Mouse (Mus musculus) frontal cortex, adult 2 months (tissue): ENCODE measurements at regions not wholly inside any gene's neighbourhood (a gene's known extent, or its start where the extent isn't known, plus 50 kb on each side); places are given as distances from the start of the nearest gene placed in this dataset.

Experiments
- DNase-seq, 2 experiments: peaks; one replicate each; pipeline ENCODE4 v3.0.0; 2022; ENCODE audit warnings: low spot score in 1 of 2; ENCODE audit errors: extremely low spot score in 1 of 2

DNA sequence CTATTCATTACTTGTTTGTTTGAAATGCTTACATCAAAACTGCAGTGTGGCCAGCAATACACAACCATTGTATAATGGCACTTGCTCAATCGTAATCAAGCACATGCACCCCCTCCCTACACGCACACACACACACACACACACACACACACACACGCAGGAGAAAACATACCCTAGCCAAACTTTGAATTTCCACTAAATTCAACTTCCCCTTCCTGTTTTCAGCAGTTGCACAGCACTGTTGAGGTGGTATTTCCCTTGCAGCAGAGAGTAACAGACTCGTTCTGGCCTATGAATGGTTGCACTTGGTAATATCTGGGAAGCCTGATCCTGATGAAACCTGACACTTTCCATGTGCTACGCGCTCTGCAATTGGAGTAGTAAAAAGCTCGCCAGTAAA, 173.8 kb downstream of the Rap2a start:
- DNase-seq = no peak

DNA sequence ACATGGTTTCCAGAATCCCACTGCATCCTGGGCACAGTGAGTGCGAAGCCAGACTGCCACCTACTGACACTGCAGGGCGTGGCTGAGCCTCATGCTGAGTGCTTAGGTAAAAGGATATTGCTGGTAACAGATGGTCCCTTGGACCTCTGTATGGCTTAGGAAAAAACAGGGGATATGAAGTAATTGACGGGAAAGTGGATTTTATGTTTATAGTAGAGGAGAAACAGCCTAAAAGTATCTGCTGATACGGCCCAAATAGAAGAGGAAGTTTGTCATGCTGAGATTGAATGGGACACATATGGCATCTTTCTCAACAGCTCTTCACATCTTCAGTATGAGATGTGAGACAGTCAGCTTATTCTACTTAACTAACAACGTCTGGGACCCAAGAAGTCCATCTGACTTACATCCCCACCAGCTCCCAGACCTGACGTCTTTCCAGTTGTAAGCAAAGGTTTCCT, 182.1 kb downstream of the Rap2a start:
- peak in 1 of 2 experiments; percentile 76 for DNase-seq

DNA sequence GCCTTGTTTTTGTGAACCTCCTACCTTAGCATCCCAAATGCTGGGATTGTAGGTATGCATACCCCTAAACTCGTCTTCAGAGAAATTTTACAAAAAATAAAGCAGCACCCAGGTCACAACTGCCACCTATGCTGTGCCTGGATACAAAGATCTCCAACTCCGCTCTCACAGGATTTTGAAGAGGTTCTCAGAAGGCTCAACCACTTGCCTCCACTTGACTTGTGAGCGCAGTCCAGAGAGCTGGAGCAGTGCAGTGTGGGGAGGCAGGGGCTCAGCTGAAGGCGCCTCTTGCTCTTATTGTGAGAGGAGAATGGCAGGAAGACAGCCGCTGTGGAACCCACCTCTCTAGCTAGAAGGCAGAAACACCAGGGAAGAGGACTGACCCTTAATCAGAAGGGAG, 182.9 kb downstream of the Rap2a start:
- no peak for DNase-seq

DNA sequence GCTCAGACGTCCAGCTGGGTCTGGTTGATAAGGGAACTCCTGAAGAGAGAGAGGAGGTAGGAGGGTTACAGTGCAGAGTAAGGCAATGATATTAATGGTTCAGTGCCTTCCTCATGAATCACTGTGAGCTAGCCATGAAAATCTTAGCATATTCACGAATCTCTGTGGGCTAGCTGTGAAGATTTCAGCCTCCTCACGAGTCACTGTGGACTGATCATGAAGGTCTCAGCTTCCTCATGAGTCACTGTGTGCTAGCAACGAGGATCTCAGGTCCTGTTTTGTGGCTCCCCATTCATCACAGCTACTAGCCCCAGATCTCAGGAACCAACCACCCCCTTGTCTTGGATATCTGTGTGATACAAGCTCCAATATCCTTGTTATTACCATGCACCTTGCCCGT, 191.4 kb downstream of the Rap2a start:
- DNase-seq = peak; percentile 27 to 44

DNA sequence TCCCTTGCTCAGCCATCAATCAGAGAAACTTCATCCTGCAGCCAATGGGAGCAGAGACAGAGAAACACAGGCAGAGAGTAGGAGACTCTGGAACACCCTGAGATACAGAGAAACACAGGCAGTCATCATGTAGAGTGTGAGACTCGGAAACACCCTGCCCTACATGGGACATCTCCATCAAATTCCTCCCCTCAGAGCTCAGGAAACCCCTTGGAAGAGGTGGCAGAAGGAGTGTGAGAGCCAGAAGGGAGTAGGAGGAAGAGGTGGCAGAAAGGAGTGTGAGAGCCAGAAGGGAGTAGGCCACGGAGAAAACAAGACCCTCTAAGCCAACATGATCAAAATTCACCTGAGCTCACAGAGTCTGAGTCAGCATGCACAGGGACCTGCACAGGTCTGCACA, 197.5 kb downstream of the Rap2a start:
- DNase-seq = peak in 1 of 2 experiments; percentile 30

DNA sequence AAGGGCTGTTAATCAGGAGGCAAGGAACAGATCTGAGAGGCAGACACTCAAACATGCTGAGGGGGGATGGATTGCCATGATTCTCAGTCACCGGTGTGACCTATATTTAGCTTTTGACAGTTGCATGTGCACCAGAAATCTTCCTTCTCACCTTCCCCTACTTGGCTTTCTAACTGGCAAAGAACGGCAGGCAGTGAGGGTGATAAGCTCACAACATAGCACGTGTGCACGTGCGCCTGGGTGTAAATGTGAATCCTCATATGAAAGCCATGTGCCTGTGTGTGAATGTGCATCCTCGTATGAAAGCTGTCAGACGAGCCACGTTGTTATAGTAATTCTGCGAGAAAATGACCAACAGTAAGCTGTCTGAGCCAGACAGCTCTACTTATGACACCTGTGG, 200.3 kb downstream of the Rap2a start:
- DNase-seq = peak; percentile 28 to 31

DNA sequence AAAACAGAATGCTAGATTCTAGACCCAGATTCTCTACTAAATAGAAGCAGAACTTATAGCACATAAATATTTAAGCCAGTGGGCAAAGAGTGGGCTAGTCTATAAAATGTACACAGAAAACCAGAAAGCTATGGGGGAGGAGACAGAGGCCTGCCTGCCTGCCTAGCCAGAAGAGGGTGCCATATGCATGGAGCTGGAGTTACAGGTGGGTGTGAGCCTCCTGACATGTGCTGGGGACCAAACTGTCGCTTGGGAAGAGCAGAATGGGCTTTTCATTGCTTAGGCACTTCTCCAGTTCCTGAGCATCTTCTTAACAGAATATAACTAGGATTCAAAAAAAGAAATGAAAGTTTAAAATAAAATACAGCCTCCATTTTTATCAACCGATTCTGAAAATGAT, 200.8 kb downstream of the Rap2a start:
- DNase-seq = peak; percentile 27 to 42

DNA sequence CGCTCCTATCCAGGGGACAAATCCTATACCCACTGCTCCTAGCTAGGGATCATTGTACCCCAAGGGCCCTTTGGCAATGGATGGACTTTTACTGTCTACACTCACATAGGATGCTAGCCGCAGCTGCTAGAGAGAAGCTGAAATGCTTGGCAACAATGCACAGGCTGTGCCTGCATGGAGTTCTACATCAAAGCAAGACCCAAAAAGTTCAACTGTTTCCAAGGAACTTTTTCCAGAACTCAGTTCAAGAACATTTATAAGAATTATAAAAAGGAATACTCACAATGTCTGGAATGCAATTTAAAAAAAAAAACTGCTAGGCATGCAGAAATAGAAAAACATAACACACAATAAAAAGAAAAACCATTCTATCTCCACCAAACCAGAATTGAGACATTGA, 202.0 kb downstream of the Rap2a start:
- DNase-seq = no peak

DNA sequence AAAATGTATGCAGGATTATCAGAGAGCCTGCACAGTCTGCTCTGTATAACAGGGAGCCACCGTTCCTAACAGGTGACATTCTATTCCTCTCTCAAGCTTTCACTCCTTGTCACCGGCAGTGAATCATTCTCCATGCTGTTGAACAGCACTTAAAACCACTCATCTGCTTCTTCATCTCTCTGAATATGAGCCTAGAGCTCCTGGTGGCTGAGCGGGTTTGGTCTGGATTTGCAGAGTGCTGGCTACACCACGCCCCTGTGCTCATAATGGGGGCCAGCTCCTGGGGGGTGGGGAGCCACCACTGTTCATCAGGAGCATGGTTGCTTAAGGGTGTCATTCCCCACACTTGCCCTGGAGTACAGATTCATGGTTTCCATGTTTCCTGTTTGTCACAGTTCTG, 207.0 kb downstream of the Rap2a start:
- no peak for DNase-seq

DNA sequence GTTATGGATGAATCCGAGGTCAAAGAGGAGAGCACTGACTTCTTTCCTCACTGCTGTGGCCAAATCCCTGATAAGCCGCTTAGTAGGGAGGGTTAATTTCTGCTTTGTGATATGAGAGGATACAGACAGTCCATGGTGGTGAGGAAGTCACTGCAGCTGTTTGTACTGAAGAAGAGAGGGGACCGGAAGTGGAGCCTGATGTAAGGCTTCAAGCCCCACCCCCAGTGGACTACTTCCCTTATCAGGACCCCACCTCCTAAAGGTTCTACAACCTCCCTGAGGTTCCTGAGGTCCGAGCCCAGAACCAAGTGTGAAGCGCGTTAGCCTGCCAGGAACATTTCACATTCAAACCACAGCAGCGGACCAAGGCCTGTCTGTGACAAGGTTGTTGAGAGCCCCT, 207.6 kb downstream of the Rap2a start:
- no peak for DNase-seq

DNA sequence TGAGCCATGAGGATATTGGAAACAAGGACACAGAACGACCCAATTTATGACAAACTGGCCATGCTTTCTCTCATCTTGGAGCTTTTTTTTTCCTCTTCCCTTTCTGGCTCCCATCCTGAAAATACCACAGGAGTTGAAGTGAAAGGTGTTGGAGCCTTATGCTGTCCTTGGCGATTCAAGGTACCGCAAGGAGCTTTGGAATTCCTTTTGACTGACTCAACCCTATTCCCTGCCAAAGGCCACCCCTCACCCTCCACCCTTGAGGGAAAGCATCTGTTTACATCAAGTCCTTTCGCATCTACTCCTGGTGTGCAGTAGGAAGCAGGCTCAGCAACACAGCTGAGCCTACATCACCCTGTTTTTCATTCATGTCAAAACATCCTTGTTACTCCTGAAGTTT, 208.5 kb downstream of the Rap2a start:
- no peak for DNase-seq

DNA sequence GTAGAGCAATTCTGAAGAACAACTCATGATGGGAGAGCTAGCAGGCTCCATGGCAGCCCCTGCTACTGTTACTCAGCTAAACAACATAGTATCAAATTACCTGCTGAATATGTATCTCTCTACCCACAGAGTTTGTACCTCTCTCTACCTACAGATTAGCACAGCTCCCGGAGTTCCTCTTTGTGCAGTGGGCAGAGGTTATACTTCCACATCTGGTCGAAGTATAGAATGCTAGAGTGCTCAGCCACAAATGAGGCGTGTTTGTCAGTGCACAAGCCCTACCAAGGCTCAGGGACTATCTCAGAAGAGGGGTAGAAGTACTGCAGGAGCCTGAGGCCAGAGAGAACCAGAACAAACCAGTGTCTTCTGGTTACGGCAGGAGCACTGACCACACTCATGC, 211.6 kb upstream of the Ipo5 start:
- no peak for DNase-seq

DNA sequence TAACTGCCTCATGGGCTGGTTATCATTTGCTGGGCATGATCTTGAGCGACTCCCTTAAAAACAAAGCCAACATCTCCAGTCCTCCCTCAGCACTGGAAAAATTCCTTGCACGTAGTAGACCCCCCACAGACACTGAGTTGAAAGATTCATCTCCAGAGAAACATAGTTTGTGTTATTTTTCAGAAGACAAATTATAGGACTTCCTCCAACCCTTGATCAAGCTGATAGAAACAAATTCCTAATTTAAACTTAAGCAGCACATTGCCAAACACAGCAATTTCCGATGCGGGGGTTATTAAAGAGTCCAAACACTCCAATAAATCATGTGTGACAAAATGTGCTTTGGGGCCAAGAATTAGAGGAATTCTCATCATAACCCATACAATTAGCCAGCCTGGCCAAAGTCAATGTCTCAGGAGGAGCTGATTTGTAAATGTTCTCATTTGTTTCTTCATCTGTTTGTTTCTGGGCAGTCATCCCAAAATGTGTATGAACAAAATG, 205.7 kb upstream of the Ipo5 start:
- no peak for DNase-seq

DNA sequence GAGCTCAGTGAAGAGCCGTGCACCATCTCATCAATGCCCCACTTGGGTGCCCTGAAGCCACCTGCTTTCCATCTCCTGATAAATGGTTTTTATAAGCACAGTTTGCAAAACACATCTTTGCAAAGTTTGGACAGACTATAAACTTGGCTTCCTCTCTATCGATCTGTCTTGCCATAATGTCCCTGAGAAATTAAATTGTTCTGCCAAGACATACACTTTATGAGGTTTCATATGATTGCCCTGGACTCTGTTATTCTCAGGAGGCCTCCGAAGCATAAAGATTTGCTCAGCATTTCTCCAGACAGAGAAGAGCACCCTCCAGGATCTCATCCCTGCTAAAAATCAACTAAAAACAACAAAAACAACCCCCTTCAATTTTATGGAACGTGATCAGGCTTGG, 200.2 kb upstream of the Ipo5 start:
- no peak for DNase-seq

DNA sequence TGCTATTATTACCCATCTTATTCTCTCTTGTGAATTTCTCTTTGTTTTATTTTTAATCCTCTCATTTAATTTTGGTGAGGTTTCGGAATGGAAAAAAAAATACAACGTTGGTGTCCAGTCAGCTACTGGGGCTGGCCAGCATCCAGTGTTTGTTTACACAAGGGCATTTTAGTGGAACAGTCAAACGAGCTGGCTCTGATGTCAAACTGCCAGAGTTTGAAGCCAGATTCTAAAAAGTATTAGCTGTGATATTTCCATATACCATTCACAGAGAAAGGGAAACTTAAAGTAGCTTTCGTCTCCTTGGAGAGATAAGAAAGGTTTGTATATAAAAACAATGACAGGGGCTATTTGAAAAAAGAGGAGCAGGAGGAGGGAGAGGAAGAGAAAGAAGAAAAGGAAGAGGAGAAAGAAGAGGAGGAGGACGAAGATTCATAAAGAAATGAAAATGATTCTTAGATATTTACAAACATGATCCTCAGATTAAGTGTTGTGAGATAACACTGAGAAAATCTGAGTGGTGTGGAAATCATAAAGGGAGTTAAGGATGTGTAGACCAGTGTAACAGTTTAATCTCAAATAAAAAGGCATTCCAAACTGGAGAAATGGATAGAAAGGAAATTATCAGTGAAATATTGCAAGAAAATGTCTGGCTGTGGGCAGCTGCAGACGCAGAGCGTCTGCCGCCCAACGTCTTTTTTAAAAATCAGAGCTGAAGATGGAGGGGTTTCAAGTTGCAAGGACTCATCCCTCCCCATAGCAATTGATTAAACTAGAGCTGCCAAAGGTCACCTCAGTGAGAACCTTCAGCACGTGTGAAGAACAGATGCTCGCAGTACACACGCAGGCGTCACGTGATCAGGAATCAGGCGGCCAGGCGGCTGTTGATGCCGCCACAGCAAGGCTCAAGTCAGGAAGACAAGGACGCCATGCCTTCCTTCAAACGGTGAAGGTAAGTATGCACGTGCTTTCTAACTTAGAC, 190.3 kb upstream of the Ipo5 start:
- DNase-seq = no peak

DNA sequence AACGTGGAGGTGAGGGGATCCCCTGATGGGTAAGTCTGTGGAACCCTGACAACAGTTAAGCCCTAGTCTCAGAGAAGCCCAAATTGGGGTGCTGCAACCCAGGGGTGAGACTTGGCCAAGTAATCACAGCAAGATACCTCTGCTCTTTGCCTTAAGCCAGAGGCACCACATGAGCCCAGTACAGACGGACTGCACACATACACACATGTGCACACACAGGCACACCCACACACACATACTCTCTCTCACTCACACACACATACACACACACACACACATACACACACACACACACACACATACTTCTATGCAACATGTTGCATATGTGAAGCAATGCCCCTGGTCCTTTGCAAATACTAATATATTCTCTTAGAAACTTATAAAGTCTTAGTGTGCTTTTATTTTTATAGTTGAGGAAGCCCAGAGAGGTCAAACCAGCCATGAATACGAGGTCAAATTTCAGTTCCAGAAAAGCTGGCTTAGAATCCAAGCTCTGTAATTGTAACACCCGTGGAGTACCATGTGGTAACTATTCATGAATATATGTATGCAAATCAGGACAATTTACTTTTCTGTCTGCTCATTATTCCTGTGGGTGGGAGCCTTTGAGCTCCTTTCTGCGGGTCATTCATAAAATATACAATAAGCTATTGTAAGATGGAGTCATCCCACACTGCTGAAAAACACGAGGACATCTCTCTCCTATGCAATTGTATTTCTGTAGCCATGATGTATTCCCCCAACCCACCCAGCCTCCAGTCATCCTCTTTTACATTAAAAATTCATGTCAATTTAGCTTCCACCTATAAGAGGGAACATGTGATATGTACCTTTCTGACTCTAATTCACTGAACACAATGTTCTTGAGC, 189.2 kb upstream of the Ipo5 start:
- DNase-seq = no peak

DNA sequence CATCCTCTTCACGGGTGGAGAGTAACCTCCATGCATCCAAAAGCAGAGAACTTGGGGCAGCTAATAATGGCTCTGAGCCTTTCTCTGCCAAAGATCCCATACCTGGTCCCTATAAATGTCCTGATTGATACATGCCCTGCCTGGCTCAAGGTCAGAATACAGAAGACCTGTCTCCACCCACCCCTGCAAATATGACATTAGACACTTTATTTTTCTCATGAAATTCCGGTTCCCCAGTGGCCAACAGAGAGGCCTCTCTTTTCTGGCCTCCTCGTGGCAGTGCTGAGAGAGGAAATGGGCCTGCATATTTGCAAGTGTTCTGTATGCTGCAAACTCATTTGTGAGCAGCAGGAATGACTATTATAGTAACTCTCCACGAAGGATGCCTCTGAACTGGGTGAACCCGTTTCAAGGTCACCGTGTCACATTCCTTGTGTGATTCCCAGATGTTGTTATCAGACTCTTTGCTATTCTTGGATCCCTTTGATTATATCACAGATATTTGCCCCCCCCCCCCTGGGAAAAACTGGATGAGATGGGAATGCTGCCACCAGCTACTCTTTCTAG, 188.4 kb upstream of the Ipo5 start:
- DNase-seq = no peak

DNA sequence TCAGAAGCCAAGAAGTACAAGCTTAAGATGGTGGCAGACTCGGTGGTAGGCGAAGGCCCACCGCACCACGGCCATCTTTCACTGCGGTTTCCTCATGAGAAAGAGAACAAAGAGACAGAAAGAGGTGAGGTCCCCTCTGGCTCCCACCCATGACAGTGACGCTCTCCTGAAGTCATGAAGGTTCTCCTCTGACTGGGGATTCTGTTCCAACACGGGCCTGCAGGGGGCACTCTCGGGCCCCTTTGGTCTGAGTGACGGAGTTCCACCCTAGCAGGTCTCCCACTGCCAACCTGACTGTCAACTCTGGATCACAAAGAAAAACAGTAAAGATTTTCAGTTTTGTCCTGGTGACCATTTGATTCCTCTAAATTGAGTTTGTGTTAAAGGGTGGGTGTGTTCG, 182.9 kb upstream of the Ipo5 start:
- no peak for DNase-seq

DNA sequence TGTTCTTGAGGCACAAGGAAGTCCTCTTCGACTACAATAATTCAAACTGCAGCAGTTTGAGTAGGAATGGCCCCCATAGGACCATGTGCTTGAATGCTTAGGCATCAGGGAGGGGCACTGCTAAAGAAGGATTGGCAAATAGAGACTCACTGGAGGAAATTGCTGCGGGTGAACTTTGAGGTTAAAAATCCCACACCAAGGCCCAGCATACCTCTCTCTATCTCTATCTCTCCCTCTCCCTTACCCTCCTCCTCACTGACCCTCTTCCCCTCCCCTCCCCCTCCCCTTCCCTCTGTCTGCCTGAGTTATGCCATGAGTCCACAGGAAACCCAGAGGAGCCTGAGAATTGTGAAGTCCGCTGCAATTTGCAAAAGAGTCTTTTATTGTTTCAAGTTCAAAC, 180.8 kb upstream of the Ipo5 start:
- no peak for DNase-seq

DNA sequence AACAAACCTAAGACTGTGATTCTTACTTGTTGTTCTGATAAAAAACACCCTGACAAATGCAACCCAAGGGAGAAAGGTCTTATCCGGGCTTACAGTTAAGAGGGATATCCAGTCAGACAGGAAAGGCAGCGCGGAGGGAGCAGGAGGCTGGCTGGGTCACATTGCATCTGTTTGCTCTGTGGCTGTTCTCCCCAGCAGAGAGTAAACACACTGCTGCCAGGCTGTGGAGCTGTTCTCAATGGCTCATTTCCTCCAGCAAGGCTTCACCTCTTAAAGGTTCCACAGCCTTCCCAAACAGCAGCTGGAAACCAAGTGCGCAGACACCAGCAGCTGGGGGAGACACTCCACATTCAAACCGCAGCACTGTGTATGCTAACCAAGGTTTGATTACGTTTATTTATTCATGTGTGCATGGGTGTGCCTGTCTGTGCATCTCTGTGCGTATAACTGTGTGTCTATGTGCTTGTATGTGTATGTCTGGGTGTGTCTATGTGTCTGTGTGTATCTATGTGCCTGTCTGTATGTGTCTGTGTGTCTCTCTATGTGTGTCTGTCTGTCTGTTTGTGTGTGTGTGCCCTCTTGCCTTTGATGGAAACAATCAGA, 179.2 kb upstream of the Ipo5 start:
- no peak for DNase-seq
